Mouse (Mus musculus) telencephalon, adult 2 months (tissue): ENCODE results near the gene Fto.

ENCODE experiments used
- DNase-seq: peaks from one replicate; pipeline ENCODE4 v3.0.0-alpha.2; 2011; ENCODE audit warnings: low read depth, low spot score

Gene Fto

DNA sequence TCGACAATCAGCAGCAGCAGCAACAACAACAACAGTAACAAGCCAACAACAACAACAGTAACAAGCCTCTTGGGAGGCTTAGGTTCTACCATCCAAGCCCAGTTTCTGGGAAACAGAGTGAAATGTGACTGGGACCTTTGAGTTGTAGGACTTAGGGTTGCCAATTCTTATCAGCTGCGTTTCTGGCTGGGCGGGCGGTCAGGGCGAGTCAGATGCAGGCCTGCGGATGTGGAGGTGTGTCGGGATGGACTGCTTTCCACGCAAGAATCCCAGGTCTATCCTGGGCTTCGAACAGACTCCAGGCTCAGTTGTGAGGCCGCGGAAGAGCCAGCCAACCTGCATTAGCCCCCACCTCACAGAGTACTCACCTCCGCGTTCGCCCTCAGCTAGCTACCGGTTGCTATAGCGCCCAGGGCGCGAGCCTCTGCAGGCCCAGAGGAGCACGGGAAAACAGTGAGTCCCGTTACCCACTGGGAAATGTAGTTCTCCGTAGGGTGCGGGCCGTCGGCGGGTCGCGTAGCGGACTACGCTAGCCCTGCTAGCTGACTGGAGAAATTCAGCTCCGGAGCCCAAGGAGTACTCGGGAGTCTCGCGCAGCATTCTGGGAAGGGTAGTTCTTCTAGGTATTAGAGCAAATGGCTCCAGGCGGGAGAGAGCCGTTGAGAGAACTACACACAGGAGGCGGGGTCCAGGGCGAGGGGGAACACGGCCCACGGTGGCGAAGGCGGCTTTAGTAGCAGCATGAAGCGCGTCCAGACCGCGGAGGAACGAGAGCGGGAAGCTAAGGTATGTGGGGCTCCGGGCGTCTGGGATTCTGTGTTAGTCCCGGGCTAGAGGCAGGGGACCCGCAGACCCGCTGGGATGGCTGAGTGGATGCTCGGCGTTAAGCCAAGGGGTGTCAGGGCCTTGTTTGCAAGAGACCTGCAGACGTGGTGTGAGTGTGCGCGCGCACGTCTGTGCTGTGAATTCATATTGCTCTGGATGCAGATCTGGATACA is at the start of gene Fto, which contains the start of gene Rpgrip1l:
Gene Fto (plus strand): TSS at position 691 of the 998 bp plus-strand sequence.
Gene Rpgrip1l (minus strand): TSS at position 428 of the 998 bp plus-strand sequence.
- peak; percentile 100 for DNase-seq

- no peak for DNase-seq
Measured at GRCm38 (mm10) chr8:91263939-91264338, 49.4 kb upstream of the Fto start.

- no peak for DNase-seq
Measured at GRCm38 (mm10) chr8:91264564-91264963, 48.8 kb upstream of the Fto start.

GRCm38 (mm10) chr8:91269374-91269958 is 43.9 kb upstream of the Fto start:
- no peak for DNase-seq

- DNase-seq, result peak; percentile 76
Measured at GRCm38 (mm10) chr8:91273493-91273892, 39.8 kb upstream of the Fto start.

GRCm38 (mm10) chr8:91276337-91276736 is 37.0 kb upstream of the Fto start:
- DNase-seq, result no peak

DNA sequence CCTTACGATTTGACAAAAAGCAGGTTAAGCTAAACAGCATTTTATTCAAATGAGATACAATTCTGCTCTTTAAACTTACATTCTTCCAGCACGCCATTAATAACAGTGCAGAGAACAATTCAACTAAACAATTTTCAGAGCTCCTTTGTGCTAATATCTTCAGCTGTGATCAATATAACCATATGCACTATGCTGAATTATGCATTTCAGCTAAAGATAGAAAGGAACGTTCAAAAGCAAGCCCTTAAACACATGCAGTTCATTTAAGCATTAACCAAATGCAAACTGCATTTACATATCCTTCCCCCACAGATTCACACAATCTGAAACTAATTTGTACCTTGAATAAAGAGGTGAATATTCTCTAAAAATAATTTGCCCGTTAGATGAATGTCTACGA is 35.3 kb upstream of the Fto start:
- no peak for DNase-seq

GRCm38 (mm10) chr8:91280467-91281212 is 32.7 kb upstream of the Fto start:
- DNase-seq, result no peak

- no peak for DNase-seq
Measured at GRCm38 (mm10) chr8:91281545-91281944, 31.8 kb upstream of the Fto start.

DNA sequence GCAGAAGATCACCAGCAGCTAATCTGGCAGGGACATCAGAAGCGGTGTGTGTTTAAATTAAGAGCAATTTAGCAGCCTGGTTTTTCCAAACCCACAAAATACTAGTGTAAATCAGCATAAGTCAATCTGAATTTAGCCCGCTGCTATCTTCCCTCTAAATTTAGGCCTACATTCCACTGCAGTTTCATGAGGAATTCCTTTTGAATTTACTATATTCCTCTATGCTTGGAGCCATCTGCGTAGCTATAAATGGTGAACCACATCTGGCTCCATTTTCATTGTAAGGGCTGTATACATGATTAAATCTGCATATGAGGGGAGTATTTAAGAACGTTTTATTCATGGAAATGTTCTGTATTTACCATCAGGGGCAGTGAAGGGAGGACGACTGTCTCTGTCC is 30.7 kb upstream of the Fto start:
- DNase-seq, result peak; percentile 61

DNA sequence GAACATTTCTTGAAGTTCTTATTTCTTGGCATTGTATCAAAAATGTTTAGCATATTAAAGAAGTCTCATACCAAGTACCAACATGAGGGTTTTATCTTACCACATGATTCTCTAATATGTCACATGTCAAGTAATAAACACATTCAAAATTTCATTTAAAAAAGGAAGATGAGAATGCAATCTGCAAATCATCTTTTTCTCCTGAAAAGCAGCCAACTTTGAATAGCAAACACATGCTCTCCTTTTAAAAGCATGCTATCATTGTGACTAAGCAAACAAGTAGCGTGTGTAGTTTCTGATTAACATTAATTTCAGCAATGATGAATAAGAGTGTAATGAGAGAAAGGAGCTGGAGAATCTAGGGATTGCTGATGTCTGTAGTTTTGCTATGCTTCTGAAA is 29.5 kb upstream of the Fto start:
- no peak for DNase-seq

DNA sequence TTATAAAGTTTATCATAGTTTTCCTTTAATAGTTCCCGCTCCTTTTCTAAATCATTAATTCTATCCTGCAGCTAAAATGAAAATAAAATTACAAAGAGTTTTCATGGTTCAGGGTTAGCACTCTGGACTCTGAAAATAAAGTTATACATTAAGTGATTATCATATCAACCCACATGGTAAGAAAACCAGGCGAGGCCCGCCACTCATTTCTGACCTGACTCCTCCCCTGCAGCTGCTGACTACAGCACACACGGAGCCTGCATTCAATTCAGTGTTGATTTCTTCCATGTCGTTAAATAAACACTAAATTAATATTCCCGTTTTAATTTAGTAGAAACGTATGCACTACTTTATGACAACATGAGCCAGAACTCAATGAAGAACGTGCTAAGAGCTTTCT is 27.1 kb upstream of the Fto start:
- no peak for DNase-seq

DNA sequence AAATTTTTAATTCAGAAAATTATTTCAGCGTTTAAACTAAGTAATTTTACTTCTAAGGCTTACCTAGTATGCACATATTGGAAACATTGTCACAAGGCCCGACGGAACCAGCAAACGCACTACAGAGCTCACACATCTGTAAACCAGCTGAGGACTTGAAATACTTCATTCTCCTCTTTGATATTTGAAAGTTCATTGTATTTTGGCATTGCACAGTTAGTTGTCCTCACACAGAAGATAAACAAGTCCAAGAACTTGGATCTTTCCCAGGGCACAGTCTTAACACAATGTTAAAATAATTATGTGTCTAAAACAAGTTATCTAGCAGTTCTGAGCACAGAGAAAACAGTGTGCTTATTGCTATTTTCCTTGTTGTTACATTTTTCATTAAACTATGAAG is 22.7 kb upstream of the Fto start:
- no peak for DNase-seq

GRCm38 (mm10) chr8:91295786-91296185 is 17.5 kb upstream of the Fto start:
- DNase-seq, result no peak

- DNase-seq, result no peak
Measured at GRCm38 (mm10) chr8:91298672-91299071, 14.7 kb upstream of the Fto start.

DNA sequence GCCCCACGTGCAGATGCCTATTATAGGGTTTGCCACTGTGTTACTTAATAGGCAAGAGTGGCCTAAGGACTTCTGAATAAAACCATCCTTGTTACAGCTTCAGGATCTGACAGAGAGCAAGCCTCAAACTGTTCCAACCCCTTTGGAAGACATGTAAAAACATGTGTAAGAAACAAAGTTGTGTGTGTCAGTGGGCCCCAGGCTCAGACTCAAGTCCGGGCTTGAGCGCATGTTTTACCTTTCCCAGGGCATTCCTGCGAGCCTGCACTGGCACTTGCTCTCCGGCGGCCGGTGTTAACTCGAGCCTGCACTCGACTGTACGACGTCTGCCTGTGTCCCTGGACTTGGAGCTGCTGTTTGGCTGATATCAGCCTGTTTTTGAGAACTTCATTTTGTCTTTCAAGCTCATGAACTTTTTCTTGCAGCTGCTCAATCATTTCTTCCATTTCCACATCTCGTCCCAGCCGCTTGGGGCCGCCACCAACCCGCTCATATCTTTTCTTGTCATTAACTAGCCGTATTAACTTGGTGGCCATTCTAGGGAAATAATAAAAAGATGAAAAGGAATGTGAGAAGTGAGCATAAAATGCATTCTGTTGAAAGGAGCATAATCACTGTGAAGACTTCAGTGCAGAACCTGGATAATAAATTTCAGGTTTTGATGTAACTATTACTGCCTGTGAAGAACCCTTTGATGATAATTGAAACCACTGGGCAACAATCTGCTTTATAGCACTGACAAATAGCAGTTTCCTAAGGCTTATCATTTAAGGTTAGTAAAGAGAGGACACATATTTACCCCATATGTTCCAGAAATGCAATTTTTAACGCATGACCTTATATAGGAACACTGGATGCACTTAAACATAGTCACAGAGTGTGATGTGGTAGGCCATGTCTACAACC is 8.6 kb upstream of the Fto start:
- no peak for DNase-seq

DNA sequence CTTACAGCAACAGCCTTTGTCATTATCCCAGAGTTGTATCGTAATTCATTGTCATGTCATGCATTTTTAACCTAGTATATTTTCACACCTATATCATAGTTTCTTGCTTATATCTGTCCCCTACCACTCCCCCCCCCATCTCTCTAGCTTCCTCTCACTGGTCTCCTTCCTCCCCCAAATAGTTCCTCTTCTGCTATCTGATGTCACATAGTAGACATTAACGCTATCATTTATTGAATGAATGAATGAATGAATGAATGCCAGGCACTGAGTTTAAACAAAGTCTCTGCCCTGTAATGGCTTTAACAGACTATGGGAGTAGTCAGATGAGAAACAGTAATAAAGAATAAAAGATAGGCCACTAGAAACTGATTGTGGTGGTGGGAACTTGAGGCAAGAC is 983 bp upstream of the Fto start:
- DNase-seq, result no peak

DNA sequence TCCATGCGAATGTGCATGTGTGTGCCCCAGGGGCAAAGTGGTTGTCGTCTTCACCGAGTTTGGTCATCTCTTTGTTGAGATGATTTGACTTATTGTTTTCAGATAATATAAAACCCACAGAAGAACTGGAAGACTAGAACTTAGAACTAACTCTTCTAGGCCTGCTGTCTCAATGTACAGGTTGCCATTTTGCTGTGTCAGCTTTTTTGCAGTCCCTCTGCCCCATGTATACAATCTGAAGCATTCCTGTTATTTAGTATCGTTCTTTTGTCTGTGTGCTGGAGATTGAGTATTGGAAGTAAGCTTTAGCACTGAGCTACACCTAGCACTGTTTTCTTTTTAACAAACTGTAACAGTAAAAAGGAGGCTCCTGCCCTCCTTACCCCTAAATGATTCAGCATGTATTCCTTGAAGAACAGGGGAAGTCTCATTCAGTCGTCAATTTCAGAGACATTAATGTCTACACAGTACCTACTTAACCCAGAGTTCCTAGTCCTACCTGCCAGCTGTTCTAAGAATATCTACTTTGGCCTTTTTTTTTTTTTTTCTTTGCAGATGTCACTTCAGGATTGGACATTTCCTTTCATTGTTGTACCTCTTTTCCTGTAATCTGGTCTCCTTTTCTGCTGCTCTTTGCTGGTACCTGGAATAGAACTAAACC is 4.4 kb downstream of the Fto start:
- no peak for DNase-seq

GRCm38 (mm10) chr8:91318938-91319729 is 5.8 kb downstream of the Fto start:
- DNase-seq, result no peak

- DNase-seq, result peak; percentile 73
Measured at GRCm38 (mm10) chr8:91323511-91323910, 10.2 kb downstream of the Fto start.
